Mouse (Mus musculus) kidney, postnatal 25 days (tissue): ENCODE measurements around the gene Matk.
A peak's percentile ranks its signal among the peaks of the same experiment; 100 is the strongest.
"Not testable (repeated sequence)": the region's sequence is repeated elsewhere in the genome, so short reads cannot be mapped to it uniquely, and the experiment has no call there.

Experiments
- DNase-seq, 2 experiments: peaks; one replicate each; pipeline ENCODE4 v3.0.0; 2021; ENCODE audit warnings: mixed read lengths in 2 of 2

Gene Matk

DNA sequence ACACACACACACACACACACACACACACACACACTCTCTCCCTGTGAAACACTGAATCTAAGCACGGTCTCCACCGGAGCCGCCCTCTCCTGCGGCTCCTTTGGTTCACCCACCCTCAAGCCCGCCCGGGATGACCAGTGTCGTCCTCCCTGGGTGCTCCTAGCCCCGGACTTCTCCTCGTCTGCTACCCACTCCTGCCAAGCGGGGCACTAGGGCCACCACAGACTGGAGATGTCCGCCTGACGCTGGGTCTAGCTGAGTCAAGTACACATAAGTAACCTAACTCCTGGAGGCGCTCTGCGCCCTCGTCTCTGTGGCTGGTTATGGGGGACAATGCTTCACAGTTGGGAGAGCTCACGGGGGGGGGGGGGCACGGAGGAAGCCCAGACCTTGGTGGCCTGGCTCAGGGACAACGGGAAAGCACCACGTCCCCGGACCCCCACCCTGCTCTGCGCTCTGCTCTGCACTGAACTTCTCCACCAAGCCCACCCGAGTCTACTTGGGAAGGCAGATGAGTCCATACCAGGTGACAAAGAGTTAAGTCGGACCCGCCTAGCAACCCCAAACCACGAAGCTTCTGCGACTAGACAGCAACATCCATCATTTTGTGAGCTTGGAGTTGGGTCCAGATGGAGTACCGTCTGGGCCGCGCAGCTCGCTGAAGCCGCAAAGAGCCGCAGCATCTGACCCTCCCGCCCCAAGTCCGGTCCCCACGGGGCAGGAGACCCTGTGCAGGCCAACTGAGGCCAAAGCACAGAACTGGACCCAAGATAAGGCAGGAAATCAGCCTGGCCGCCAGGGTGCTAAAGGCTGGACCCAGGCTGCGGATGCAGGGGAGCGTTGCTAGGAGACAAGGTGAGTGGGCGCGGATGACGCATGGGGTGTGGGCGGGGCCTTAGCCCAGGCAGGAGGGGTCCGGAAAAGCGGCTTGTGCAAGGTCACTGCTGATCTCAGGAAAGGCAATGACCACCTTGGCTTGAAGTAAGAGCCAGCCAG lies at the start of gene Matk:
Gene Matk (plus strand): TSS at position 512 of the 996 bp plus-strand sequence.
- DNase-seq = peak; percentile 48 to 65

- no peak for DNase-seq
These were observed 49.6 kb upstream of the Matk start for GRCm38 (mm10) chr10:81202978-81203720.

DNA sequence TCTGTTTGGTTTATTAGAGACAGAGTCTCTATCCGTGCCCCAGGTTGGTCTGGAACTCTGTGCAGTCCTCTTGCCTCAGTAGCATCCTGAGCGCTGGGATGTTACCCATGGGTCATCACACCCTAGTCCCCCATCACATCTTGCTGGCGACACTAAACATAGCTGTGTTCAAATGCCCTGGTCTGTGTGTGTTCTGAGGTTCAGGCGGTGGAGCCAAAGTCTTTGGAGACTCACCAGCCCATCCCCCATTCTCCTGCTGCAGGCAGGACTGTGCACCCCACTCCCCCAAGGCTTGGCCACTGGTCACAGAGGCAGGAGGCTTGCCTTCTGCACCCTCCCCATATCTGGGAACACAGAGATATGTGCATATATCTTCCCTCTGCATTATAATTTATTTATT lies 48.6 kb upstream of the Matk start:
- no peak for DNase-seq

DNA sequence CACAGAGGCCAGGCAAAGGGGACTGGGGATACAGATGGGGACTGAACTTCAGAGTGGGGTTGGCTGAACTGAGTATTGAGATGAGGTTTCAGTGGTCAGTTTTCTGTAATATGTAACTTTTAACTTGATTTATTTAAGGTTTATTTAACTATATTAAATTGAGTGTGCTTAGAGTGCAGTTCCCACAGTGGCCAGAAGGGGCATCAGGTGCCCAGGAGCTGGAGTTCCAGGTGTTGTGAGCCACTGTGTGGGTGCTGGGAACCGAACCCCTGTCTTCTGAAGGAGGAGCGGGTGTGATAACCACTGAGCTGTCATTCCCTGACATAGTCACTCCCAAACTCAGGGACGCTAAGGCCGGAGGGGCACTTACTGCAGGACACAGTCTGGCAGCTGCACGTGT lies 42.6 kb upstream of the Matk start:
- no peak for DNase-seq

- DNase-seq = no peak
These were observed 36.5 kb upstream of the Matk start for GRCm38 (mm10) chr10:81216260-81216659.

- DNase-seq = no peak
These were observed 35.9 kb upstream of the Matk start for GRCm38 (mm10) chr10:81216810-81217209.

- peak in 1 of 2 experiments; percentile 19 for DNase-seq
These were observed 35.5 kb upstream of the Matk start for GRCm38 (mm10) chr10:81217267-81217666.

- peak; percentile 77 to 83 for DNase-seq
These were observed 34.8 kb upstream of the Matk start for GRCm38 (mm10) chr10:81217964-81218363.

DNA sequence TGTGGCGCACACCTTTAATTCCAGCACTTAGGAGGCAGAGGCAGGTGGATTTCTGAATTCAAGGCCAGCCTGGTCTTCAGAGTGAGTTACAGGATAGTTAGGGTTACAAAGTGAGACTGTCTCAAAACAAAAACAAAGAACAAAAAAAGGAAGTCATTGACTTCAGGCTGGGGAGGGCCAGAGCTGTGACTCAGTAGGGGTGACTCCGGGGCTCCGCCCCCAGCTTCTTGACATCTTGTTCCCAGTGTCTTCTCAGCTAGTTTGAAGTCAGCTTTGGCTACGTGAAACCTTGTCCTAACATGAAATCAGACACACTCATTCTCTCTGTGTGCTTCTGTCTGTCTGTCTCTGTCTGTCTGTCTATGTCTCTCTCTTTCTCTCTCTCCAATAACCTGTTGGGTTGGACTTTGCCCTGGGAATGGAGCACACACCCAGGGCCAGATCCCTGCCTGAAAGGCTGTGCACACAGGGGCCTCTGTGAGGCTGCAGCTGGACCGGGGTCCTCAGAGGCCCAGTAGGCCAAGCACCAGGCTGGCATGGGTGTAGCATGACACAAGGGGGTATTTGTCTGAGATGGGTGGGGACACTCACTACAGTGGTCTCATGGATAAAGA lies 31.2 kb upstream of the Matk start:
- DNase-seq = no peak

DNA sequence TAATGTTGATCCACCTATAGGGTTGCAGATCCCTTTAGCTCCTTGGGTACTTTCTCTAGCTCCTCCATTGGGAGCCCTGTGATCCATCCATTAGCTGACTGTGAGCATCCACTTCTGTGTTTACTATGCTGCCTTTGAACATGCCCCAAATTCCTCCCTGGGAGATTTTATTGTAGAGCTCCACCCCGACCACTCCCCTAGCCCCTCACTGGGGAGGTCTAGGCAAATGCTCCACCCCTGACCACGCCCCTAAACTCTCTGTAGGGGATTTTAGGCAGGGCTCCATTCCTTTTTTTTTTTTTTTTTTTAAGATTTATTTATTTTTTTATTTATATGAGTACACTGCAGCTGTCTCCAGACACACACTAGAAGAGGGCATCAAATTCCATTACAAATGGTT lies 29.0 kb upstream of the Matk start:
- not testable (repeated sequence) for DNase-seq

- no peak for DNase-seq
These were observed 22.8 kb upstream of the Matk start for GRCm38 (mm10) chr10:81229735-81230437.

GRCm38 (mm10) chr10:81230438-81231332 lies 22.1 kb upstream of the Matk start, which contains the start of gene Atcay:
Gene Atcay, minus strand, starts transcription at chr10:81230833.
- DNase-seq = peak in 1 of 2 experiments; percentile 17

DNA sequence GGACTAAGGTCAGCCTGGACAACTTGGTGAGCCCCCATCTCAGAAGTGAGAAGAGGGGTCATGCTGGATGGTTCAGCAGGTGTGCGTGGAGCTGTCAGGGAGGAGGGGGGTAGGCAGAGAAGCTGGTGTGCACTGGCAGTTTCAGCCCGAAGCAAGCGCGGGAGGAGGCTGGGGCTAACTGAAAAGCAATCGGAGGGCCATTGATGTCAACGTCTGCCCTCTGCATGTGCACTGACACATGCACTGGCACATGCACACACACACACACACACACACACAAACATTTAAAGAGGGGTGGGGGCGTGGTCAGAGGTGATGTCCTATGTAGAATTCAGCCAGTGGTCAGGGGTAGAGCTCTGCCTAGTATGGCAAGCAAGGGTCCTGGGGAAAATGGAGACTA lies 21.3 kb upstream of the Matk start:
- no peak for DNase-seq

DNA sequence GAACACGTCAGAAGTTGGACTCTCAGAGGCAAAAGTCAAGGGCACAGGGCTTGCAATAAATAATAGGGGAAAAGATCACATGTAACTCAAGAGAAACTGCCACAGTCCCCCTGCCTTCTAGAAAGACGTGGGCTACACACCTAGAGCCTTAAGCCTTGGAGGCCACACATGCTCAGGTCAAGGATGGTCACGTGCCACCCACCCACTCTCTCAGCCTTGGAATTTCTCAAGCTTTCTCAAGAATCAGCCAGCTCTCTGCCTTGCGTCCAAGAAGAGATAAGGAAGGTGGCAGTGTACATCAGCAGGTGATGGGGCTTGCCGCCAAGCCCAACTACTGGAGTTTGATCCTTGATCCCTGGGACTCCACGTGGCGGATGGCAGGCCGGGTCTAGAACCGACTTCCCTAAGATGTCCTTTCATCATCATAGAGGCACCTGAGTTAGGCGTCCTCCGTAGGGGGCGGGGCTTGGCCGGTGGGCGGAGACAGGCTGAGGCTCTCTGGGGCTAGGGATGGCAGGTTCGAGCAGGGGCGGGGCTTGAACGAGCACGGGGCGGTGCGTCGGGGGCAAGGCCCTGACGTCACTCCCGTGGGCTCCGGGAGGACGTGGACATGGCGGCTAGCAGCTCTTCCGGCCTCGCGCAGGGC lies 20.0 kb upstream of the Matk start, which contains the start of gene Zfr2:
Gene Zfr2 (plus strand): TSS at position 576 of the 646 bp plus-strand sequence.
- DNase-seq = peak; percentile 94 to 95

- no peak for DNase-seq
These were observed 19.5 kb upstream of the Matk start for GRCm38 (mm10) chr10:81233226-81233585.

GRCm38 (mm10) chr10:81234206-81234605 lies 18.5 kb upstream of the Matk start:
- DNase-seq = no peak

GRCm38 (mm10) chr10:81236471-81237268 lies 16.1 kb upstream of the Matk start:
- DNase-seq = no peak

GRCm38 (mm10) chr10:81238618-81239017 lies 14.1 kb upstream of the Matk start:
- no peak for DNase-seq

DNA sequence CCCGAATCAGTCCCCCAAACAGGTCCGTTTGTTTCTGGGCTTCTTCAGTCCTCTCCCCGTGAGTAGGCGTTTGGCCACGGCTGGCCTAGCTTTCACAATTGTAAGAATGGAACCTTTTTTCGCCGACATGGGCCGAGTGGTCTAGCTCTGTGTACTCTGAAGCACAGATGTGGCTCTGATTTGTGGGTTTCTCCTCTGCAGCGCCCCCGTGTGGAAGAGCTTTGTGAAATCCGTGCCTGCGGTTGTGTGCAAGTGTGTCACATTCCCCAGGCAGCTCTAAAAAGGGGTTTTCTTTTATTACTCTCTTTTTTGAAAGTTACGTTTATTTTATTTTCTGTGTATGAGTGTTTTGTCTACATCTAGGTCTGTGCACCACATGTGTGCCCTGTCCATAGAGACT lies 11.9 kb upstream of the Matk start:
- DNase-seq = peak in 1 of 2 experiments; percentile 65

GRCm38 (mm10) chr10:81242021-81242420 lies 10.7 kb upstream of the Matk start:
- no peak for DNase-seq
